Mouse (Mus musculus) megakaryocyte, embryonic 14.5 days (primary cell): ENCODE measurements around the gene Fut7.

ENCODE experiments used
- FLI1 ChIP-seq: IDR thresholded peaks from 2 replicates; pipeline ENCODE4 v1.6.1; 2012; ENCODE audit warnings: low read length, inconsistent platforms, mixed read lengths
- GATA1 ChIP-seq: IDR thresholded peaks from 3 replicates; pipeline ENCODE4 v1.6.1; 2012; ENCODE audit warnings: mixed read lengths, low read length, inconsistent platforms, borderline replicate concordance

DNA sequence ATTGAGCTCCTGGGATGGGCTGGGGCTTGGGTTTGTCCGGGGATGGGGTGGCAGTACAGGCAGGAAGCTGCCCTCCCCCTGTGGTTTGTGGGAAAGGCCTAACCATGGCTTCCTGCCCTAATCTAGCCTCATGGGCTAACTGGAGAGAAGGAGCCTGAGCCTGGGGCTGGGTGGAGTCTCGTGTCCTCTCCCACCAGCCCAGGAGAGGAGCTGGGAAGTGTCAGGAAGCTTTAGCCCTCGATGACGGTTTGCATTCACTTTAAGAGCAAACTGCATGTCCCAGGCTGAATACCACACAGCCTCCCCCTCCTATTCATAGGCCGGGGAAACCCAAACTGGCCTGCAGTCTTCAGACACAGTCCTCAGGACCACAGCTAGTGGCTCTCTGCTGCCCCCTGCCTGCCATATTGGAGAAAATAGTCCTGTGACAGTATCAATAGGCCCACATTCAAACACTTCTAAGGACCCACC is 3.7 kb downstream of the Fut7 start:
- TF ChIP-seq GATA1 = no peak
- TF ChIP-seq FLI1 = no peak
